10 mouse cellular contexts compared by ENCODE assay signal in the genomic region with DNA sequence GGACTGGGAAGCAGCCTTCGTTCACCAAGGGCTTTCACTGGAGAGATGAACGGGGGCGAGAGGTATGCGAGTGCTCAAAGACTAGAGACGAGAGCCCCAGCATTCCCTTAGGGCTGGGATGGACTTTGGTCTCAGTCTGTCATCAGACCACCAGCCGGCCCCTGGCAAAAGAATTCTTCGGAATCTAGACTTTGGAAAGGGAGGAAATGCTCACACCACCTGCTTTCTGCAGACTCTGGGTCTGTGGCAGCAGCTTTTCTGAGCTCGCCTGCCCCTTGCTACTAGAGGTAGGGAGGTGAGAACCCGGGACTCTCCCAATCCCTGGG. TPM values are rescaled to one million over a fixed set of nuclear protein-coding genes. Genes with fewer than 3 reads are reported as not detected.
DNase-seq lines count a peak whose midpoint lies in the region; ATAC-seq and TF ChIP-seq lines count a peak whose summit lies in the region.
"Had no signal": no experiment of that assay in that cellular context is flagged by ENCODE, and none has a peak within 500 bp of the region (broad histone marks: within the 10 kb centered on the region; RNA-seq: fewer than 3 reads in every experiment).

No protein-coding gene starts in this region.

- no peaks in the 10 kb centered on the region for H3K9me3 ChIP-seq in liver, embryonic 15.5 days (replicated peaks)

- TF ChIP-seq POLR2A in cerebellum, adult 2 months (IDR thresholded peaks at IDR 0.05; ENCODE audit: borderline replicate concordance, insufficient read depth, low read length) = no peak
- TF ChIP-seq POLR2A in testis, adult 2 months (IDR thresholded peaks at IDR 0.05; ENCODE audit: control insufficient read depth, low read depth, low read length) = no peak

- H3K4me1 ChIP-seq in cerebellum, adult 2 months (ENCODE audit: control insufficient read depth, insufficient read depth, low read length) = no peaks in the 10 kb centered on the region
- peaks cover 9% of the 10 kb centered on the region for H3K4me1 ChIP-seq in testis, adult 2 months (ENCODE audit: control insufficient read depth, insufficient read depth, low read length)
- peaks cover 10% of the 10 kb centered on the region for H3K4me1 ChIP-seq in liver, embryonic 15.5 days (replicated peaks)

- no peak overlapping the region for H3K9ac ChIP-seq in liver, embryonic 15.5 days

- no peak for ATAC-seq in liver, embryonic 15.5 days (ENCODE audit: insufficient read depth)
- no peak for ATAC-seq in frontal cortex, adult (ENCODE audit: low TSS enrichment)

- H3K4me2 ChIP-seq in liver, embryonic 15.5 days = peak overlapping the region; percentile 59

- peak overlapping the region; percentile 16 for H3K4me3 ChIP-seq in cerebellum, adult 2 months (replicated peaks; ENCODE audit: insufficient read depth, low read depth, low read length)
- H3K4me3 ChIP-seq in testis, adult 2 months (ENCODE audit: control insufficient read depth, low read depth, low read length) = peak overlapping the region; percentile 23
- peak overlapping the region; percentile 9; the same call in 1 of the 2 replicates for H3K4me3 ChIP-seq in liver, embryonic 15.5 days (replicated peaks)

- no peak for TF ChIP-seq CTCF in cerebellum, adult 2 months (IDR thresholded peaks at IDR 0.05; ENCODE audit: borderline replicate concordance, insufficient read depth, low read depth, low read length)
- TF ChIP-seq CTCF in testis, adult 2 months (IDR thresholded peaks at IDR 0.05; ENCODE audit: control insufficient read depth, insufficient read depth, insufficient replicate concordance, low read depth, low read length) = no peak

- no peak overlapping the region for H3K27ac ChIP-seq in cerebellum, adult 2 months (ENCODE audit: insufficient read depth, low read length)
- no peak overlapping the region for H3K27ac ChIP-seq in testis, adult 2 months (ENCODE audit: control insufficient read depth, insufficient read depth, low read depth, low read length)
- no peak overlapping the region for H3K27ac ChIP-seq in liver, embryonic 15.5 days (replicated peaks)

- H3K27me3 ChIP-seq in cerebellum, adult 2 months (ENCODE audit: control insufficient read depth, insufficient read depth, low read length) = peaks cover 8% of the 10 kb centered on the region; the same call in 1 of the 2 replicates
- peaks cover 6% of the 10 kb centered on the region for H3K27me3 ChIP-seq in testis, adult 2 months (ENCODE audit: control insufficient read depth, insufficient read depth, low read length)
- H3K27me3 ChIP-seq in liver, embryonic 15.5 days = peaks cover 92% of the 10 kb centered on the region

- no peak for DNase-seq in cerebellum, adult 2 months
- no peak for DNase-seq in cerebellum, postnatal 25 days
- DNase-seq in testis, postnatal 10 days (ENCODE audit: low spot score) = no peak
- DNase-seq in natural killer cell, adult 2 months (ENCODE audit: low spot score in 2 of 2) = no peak
- DNase-seq in layer of hippocampus, adult 18-20 months (ENCODE audit: low spot score in 2 of 2) = no peak
- DNase-seq: adrenal gland, adult 8-10 months had no signal

- WGBS in cerebellum, adult 2 months = 6% methylated on average over 9 of the region's 9 CpGs
- 4% methylated on average over 9 of the region's 9 CpGs for WGBS in liver, embryonic 15.5 days (ENCODE audit: insufficient replicate concordance)

- H3K36me3 ChIP-seq in testis, adult 2 months (ENCODE audit: control insufficient read depth, insufficient read depth, low read length) = no peaks in the 10 kb centered on the region
- no peaks in the 10 kb centered on the region for H3K36me3 ChIP-seq in liver, embryonic 15.5 days (replicated peaks)

RNA-seq across cellular contexts. Expression of gene Lbx1, which starts 14.2 kb away (rescaled TPM):
- polyA plus RNA-seq in cerebellum, adult 2 months (2012; rRNA removed) = 5.4 and 6.0 TPM in 2 replicates
- not detected in 2 replicates for polyA plus RNA-seq in testis, adult 2 months (2012; rRNA removed)
- polyA plus RNA-seq in liver, embryonic 15.5 days (2015; fragmentation: Nextera tagmentation; extraction: Ambion mirVana) = not detected in 2 replicates
- not detected for total RNA-seq in layer of hippocampus, adult 18-20 months (2021)
- total RNA-seq: adrenal gland, adult 8-10 months; left cerebral cortex, adult 18-20 months had no signal
